Mouse (Mus musculus) 3134 (cell line): Measurements from ENCODE around the gene Gm20547.
"Not testable (repeated sequence)": the region's sequence is repeated elsewhere in the genome, so short reads cannot be mapped to it uniquely, and the experiment has no call there.

ENCODE experiments used
- DNase-seq: peaks from one replicate; pipeline ENCODE4 v3.0.0-alpha.2; 2011; ENCODE audit warnings: low spot score; ENCODE audit not compliant: insufficient read length; ENCODE audit errors: extremely low read depth

Gm20547 gene

GRCm38 (mm10) chr17:34881683-34882310, at the start of gene Gm20547:
Gene Gm20547, minus strand, starts transcription at chr17:34882042.
- DNase-seq, result no peak

GRCm38 (mm10) chr17:34931061-34931734, 49.4 kb upstream of the Gm20547 start, which contains the start of gene Neu1:
Gene Neu1, plus strand, starts transcription at chr17:34931253.
- peak; percentile 96 for DNase-seq

- DNase-seq, result no peak
These were observed 47.0 kb upstream of the Gm20547 start for GRCm38 (mm10) chr17:34928841-34929240.

- DNase-seq, result no peak
These were observed 45.6 kb upstream of the Gm20547 start for GRCm38 (mm10) chr17:34927306-34928019.

- no peak for DNase-seq
These were observed 42.4 kb upstream of the Gm20547 start for GRCm38 (mm10) chr17:34924258-34924657.

GRCm38 (mm10) chr17:34922939-34923338, 41.1 kb upstream of the Gm20547 start:
- DNase-seq, result no peak

- no peak for DNase-seq
These were observed 35.3 kb upstream of the Gm20547 start for GRCm38 (mm10) chr17:34917188-34917587.

- no peak for DNase-seq
These were observed 34.5 kb upstream of the Gm20547 start for GRCm38 (mm10) chr17:34916316-34916715.

GRCm38 (mm10) chr17:34915410-34915831, 33.6 kb upstream of the Gm20547 start:
- DNase-seq, result peak; percentile 82

GRCm38 (mm10) chr17:34913930-34914665, 32.3 kb upstream of the Gm20547 start, which contains the start of gene Slc44a4:
Gene Slc44a4, plus strand, starts transcription at chr17:34914466.
- DNase-seq, result no peak

- peak; percentile 58 for DNase-seq
These were observed 30.1 kb upstream of the Gm20547 start for GRCm38 (mm10) chr17:34911945-34912351.

- DNase-seq, result no peak
These were observed 29.1 kb upstream of the Gm20547 start for GRCm38 (mm10) chr17:34910982-34911381.

GRCm38 (mm10) chr17:34902895-34903294, 21.1 kb upstream of the Gm20547 start:
- no peak for DNase-seq

GRCm38 (mm10) chr17:34901948-34902347, 20.1 kb upstream of the Gm20547 start:
- DNase-seq, result not testable (repeated sequence)

GRCm38 (mm10) chr17:34900826-34901225, 19.0 kb upstream of the Gm20547 start:
- not testable (repeated sequence) for DNase-seq

GRCm38 (mm10) chr17:34899890-34900243, 18.0 kb upstream of the Gm20547 start:
- DNase-seq, result no peak

GRCm38 (mm10) chr17:34899053-34899889, 17.4 kb upstream of the Gm20547 start:
- DNase-seq, result peak; percentile 70

- DNase-seq, result no peak
These were observed 16.8 kb upstream of the Gm20547 start for GRCm38 (mm10) chr17:34898706-34899052.

- DNase-seq, result peak; percentile 87
These were observed 16.3 kb upstream of the Gm20547 start, which contains the start of the genes C2 and Ehmt2 for GRCm38 (mm10) chr17:34898160-34898586. Gene C2, minus strand, starts transcription at chr17:34898265. Gene Ehmt2, plus strand, starts transcription at chr17:34898469.
